Comparison of ENCODE assay signal across 32 mouse cellular contexts in genomic region chr9:15578427-15578826, GRCm38 (mm10).
"Had no signal": no experiment of that assay in that cellular context is flagged by ENCODE, and none has a peak within 500 bp of the region (broad histone marks: within the 10 kb centered on the region; RNA-seq: fewer than 3 reads in every experiment).

No protein-coding gene starts in this region.

- H3K27ac ChIP-seq: heart, adult 2 months; heart, embryonic 10.5 days; heart, embryonic 13.5 days; heart, embryonic 15.5 days; hindbrain, embryonic 10.5 days; hindbrain, embryonic 12.5 days; hindbrain, embryonic 13.5 days; hindbrain, embryonic 14.5 days; hindbrain, embryonic 15.5 days; hindbrain, postnatal 0 days; intestine, embryonic 15.5 days; layer of hippocampus, adult 2 months; left cerebral cortex, adult 2 months had no signal

- ATAC-seq: hindbrain, embryonic 16.5 days; hindbrain, postnatal 0 days; inflammation-experienced regulatory T-cells, adult 6 months; intestine, embryonic 15.5 days; intestine, embryonic 16.5 days; intestine, postnatal 0 days had no signal

- H3K9ac ChIP-seq: heart, embryonic 12.5 days; heart, embryonic 13.5 days; heart, embryonic 15.5 days; hindbrain, embryonic 12.5 days; hindbrain, embryonic 13.5 days; hindbrain, embryonic 14.5 days; hindbrain, embryonic 15.5 days; intestine, embryonic 15.5 days had no signal

- DNase-seq: heart, adult 2 months; heart, postnatal 10 days; heart, postnatal 14 days; heart, postnatal 36 days; heart, postnatal 4 days; kidney, adult 2 months; kidney, adult 8-10 months; kidney, adult 9 months; kidney, postnatal 10 days; kidney, postnatal 14 days; kidney, postnatal 25 days; kidney, postnatal 4 days; layer of hippocampus, adult 9-11 months; layer of hippocampus, postnatal 36 days had no signal

- H3K9me3 ChIP-seq: heart, embryonic 10.5 days; heart, embryonic 13.5 days; heart, embryonic 15.5 days; hindbrain, embryonic 10.5 days; hindbrain, embryonic 12.5 days; hindbrain, embryonic 13.5 days; hindbrain, embryonic 15.5 days; intestine, embryonic 15.5 days had no signal

- H3K4me3 ChIP-seq: heart, adult 2 months; heart, embryonic 10.5 days; heart, embryonic 12.5 days; heart, embryonic 13.5 days; heart, embryonic 15.5 days; hindbrain, embryonic 10.5 days; hindbrain, embryonic 12.5 days; hindbrain, embryonic 13.5 days; hindbrain, embryonic 15.5 days; intestine, embryonic 15.5 days; layer of hippocampus, adult 2 months; left cerebral cortex, adult 2 months had no signal

- H3K27me3 ChIP-seq: heart, embryonic 12.5 days; heart, embryonic 13.5 days; heart, embryonic 15.5 days; hindbrain, embryonic 12.5 days; hindbrain, embryonic 13.5 days; hindbrain, embryonic 15.5 days; intestine, embryonic 15.5 days had no signal

- H3K4me1 ChIP-seq: heart, embryonic 10.5 days; heart, embryonic 12.5 days; heart, embryonic 13.5 days; heart, embryonic 15.5 days; hindbrain, embryonic 10.5 days; hindbrain, embryonic 12.5 days; hindbrain, embryonic 13.5 days; hindbrain, embryonic 15.5 days; intestine, embryonic 15.5 days had no signal

- H3K4me2 ChIP-seq: heart, embryonic 11.5 days; heart, embryonic 12.5 days; heart, embryonic 13.5 days; heart, embryonic 15.5 days; hindbrain, embryonic 12.5 days; hindbrain, embryonic 13.5 days; hindbrain, embryonic 14.5 days; hindbrain, embryonic 15.5 days; intestine, embryonic 15.5 days had no signal

- H3K36me3 ChIP-seq: heart, embryonic 10.5 days; heart, embryonic 12.5 days; heart, embryonic 13.5 days; heart, embryonic 15.5 days; hindbrain, embryonic 10.5 days; hindbrain, embryonic 12.5 days; hindbrain, embryonic 13.5 days; hindbrain, embryonic 15.5 days; intestine, embryonic 15.5 days had no signal
